Mouse (Mus musculus): ENCODE measurements around the gene Timp3.

DNA sequence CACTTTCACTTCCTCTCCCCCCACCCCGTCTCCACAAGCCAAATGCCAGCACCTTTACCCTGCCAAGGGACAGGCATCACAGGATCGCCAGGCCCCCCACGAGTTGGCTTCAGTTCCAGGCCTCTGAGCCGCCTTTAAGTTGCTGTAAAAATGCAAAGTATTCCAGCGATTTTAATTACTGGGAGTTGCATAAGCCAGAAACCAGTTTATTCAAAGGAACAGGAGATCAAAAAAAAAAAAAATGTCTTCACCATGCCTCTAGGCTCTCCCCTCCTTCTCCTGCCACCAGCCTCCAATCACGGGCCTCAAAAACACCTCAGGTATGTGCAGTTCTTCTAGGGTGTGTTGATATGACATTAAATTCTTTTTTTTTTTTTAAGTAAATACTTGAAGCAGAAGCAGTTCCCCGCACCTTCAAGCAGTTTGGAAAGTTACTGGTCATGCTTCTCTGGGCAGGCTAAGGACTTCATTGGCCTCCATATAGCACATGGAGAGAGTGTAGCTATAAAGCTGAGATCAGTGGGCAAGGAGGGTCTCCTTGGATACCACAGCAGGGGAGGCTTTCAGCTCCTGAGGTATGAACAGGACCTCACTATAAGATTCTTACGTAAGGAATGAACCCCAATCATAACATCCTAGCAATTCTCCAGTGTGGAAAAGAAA is 9.9 kb upstream of the Timp3 start:
- TF ChIP-seq MAFK (IDR thresholded peaks at IDR 0.05; ENCODE audit: insufficient read depth, low read depth, low read length): no peak
- no peak for TF ChIP-seq HCFC1 (IDR thresholded peaks at IDR 0.05; ENCODE audit: borderline replicate concordance, insufficient read depth, low read length)
- TF ChIP-seq ZC3H11A (IDR thresholded peaks at IDR 0.05; ENCODE audit: borderline replicate concordance, low read depth, low read length): no peak
- no peak for TF ChIP-seq ZNF384 (IDR thresholded peaks at IDR 0.05; ENCODE audit: low read depth, low read length)
- no peak for TF ChIP-seq CHD2 (IDR thresholded peaks at IDR 0.05; ENCODE audit: low read depth, low read length)
